Mouse (Mus musculus) lung, embryonic 16.5 days (tissue): ENCODE results near the gene Arhgef33. TPM values are rescaled to one million over a fixed set of nuclear protein-coding genes. Genes with fewer than 3 reads are reported as not detected.
"Not testable (repeated sequence)": the region's sequence is repeated elsewhere in the genome, so short reads cannot be mapped to it uniquely, and the experiment has no call there.

ENCODE experiments used
- ATAC-seq: fragments of 200-750 bp; cut with Nextera tagmentation; 2 replicates; pipeline ENCODE4 v1.8.0; 2017; ENCODE audit warnings: low read depth, mild to moderate bottlenecking, moderate library complexity
- H3K27ac ChIP-seq: fragments of 300-500 bp; sonication (generic); 2 replicates; pipeline ENCODE4 v1.5.1; 2014; ENCODE audit warnings: mild to moderate bottlenecking, control low read depth, low read length
- H3K27me3 ChIP-seq: fragments of 300-500 bp; sonication (generic); 2 replicates; pipeline ENCODE4 v1.6.1; 2014; ENCODE audit warnings: low read depth, low read length, mixed read lengths; ENCODE audit not compliant: control insufficient read depth, insufficient read depth
- H3K36me3 ChIP-seq: fragments of 300-500 bp; sonication (generic); 2 replicates; pipeline ENCODE4 v1.6.1; 2014; ENCODE audit warnings: low read length; ENCODE audit not compliant: control insufficient read depth, insufficient read depth
- H3K4me1 ChIP-seq: fragments of 300-500 bp; sonication (generic); replicated peaks from 2 replicates; pipeline ENCODE4 v1.6.1; 2014; ENCODE audit warnings: low read length, mixed read lengths; ENCODE audit not compliant: control insufficient read depth, insufficient read depth
- H3K4me2 ChIP-seq: fragments of 300-500 bp; sonication (generic); 2 replicates; pipeline ENCODE4 v1.6.1; 2014; ENCODE audit warnings: low read depth, low read length, control low read depth
- H3K4me3 ChIP-seq: fragments of 300-500 bp; sonication (generic); 2 replicates; pipeline ENCODE4 v1.5.1; 2014; ENCODE audit warnings: mild to moderate bottlenecking, low read length, control low read depth
- H3K9ac ChIP-seq: fragments of 300-500 bp; sonication (generic); 2 replicates; pipeline ENCODE4 v1.6.1; 2014; ENCODE audit warnings: low read length, control low read depth
- H3K9me3 ChIP-seq: fragments of 300-500 bp; sonication (generic); 2 replicates; pipeline ENCODE4 v1.6.1; 2016; ENCODE audit warnings: low read length; ENCODE audit not compliant: control insufficient read depth
- WGBS: fragments of 180-500 bp; shearing (Covaris S2); extraction: QIAGEN DNeasy Blood & Tissue Kit; methylation state at CpG from one replicate; pipeline ENCODE4 v1.1.7; 2014; 5-methylcytosine and 5-hydroxymethylcytosine counted together
- polyA plus RNA-seq: library from polyadenylated mRNA; unstranded; fragments of >200 nt; fragmentation: Nextera tagmentation; extraction: Ambion mirVana; gene quantifications from 2 replicates; pipeline ENCODE4 v1.2.1, GENCODE M21; 2015

The Arhgef33 gene
- polyA plus RNA-seq, 1 experiment from 2014 or later, result 1.4 TPM

GRCm38 (mm10) chr17:80368606-80369005 is 61.4 kb downstream of the Arhgef33 start:
- no peak for ATAC-seq
- no peaks in the 10 kb centered on the region for H3K36me3 ChIP-seq

GRCm38 (mm10) chr17:80372989-80373725 is 66.0 kb downstream of the Arhgef33 start, which contains the start of gene Gm10190:
Gm10190 (minus strand) TSS chr17:80373541.
- H3K4me3 ChIP-seq, result peak within 1 kb of the TSS; percentile 57
- no peaks in the 10 kb centered on the region for H3K36me3 ChIP-seq
- peaks cover 7% of the 10 kb centered on the region; the same call in 1 of the 2 replicates for H3K4me1 ChIP-seq
- peak; percentile 100 for ATAC-seq
- H3K27me3 ChIP-seq, result peaks cover 2% of the 10 kb centered on the region; the same call in 1 of the 2 replicates
- H3K4me2 ChIP-seq, result peak within 1 kb of the TSS; percentile 96
- 2% methylated on average over 87 of the region's 102 CpGs for WGBS
- H3K9me3 ChIP-seq, result no peaks in the 10 kb centered on the region
- peak within 1 kb of the TSS; percentile 59 for H3K27ac ChIP-seq
- H3K9ac ChIP-seq, result peak within 1 kb of the TSS; percentile 82

More at GRCm38 (mm10) chr17:80368606-80369005, 61.4 kb downstream of the Arhgef33 start:
- no peak overlapping the region for H3K4me3 ChIP-seq
- H3K4me2 ChIP-seq, result no peak overlapping the region
- no peaks in the 10 kb centered on the region for H3K9me3 ChIP-seq
- no peaks in the 10 kb centered on the region for H3K27me3 ChIP-seq
- H3K9ac ChIP-seq, result no peak overlapping the region
- peaks cover 5% of the 10 kb centered on the region; the same call in 1 of the 2 replicates for H3K4me1 ChIP-seq
- H3K27ac ChIP-seq, result no peak overlapping the region
- WGBS, result 69% methylated on average over 9 of the region's 9 CpGs

GRCm38 (mm10) chr17:80373726-80374096 is 66.5 kb downstream of the Arhgef33 start:
- peak; percentile 70 for ATAC-seq
- Histone ChIP-seq H3K4me1 (peaks cover 7% of the 10 kb centered on the region; the same call in 1 of the 2 replicates), H3K27ac (peak overlapping the region; percentile 59; the same call in 1 of the 2 replicates), H3K36me3 (no peaks in the 10 kb centered on the region), H3K9ac (peak overlapping the region; percentile 82), H3K4me3 (peak overlapping the region; percentile 57), H3K4me2 (peak overlapping the region; percentile 96), H3K9me3 (no peaks in the 10 kb centered on the region), H3K27me3 (peaks cover 2% of the 10 kb centered on the region; the same call in 1 of the 2 replicates)
- 20% methylated on average over 29 of the region's 29 CpGs for WGBS

- not testable (repeated sequence) for H3K4me3 ChIP-seq, H3K9me3 ChIP-seq, ATAC-seq, H3K4me2 ChIP-seq, H3K27ac ChIP-seq, H3K4me1 ChIP-seq, H3K9ac ChIP-seq, H3K36me3 ChIP-seq, H3K27me3 ChIP-seq
Observed at GRCm38 (mm10) chr17:80378386-80378785, 71.2 kb downstream of the Arhgef33 start.

DNA sequence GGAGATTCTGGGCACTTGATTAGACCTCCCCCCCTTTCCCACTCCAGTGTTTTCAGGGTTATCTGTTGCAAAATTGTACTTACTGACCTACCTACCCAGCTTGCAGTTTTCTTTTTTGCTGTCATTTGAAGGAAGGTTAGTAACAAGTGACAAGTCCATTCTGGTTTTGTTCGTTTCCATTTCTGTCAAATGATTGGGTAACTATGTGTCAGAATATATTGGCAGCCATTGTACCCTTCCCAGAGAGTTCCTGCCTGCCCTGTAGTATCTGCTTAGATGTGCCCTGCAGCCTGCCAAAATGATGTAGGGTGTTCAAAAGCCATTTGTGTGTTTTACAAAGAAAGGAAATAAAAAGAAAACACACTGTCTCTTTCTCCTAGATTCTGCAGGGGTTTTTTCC is 78.5 kb downstream of the Arhgef33 start:
- Histone ChIP-seq H3K9me3 (no peaks in the 10 kb centered on the region), H3K4me3 (no peak overlapping the region), H3K9ac (no peak overlapping the region), H3K4me2 (no peak overlapping the region), H3K36me3 (no peaks in the 10 kb centered on the region), H3K4me1 (no peaks in the 10 kb centered on the region), H3K27ac (no peak overlapping the region), H3K27me3 (no peaks in the 10 kb centered on the region)
- 45% methylated on average over 1 of the region's 1 CpGs for WGBS
- no peak for ATAC-seq

DNA sequence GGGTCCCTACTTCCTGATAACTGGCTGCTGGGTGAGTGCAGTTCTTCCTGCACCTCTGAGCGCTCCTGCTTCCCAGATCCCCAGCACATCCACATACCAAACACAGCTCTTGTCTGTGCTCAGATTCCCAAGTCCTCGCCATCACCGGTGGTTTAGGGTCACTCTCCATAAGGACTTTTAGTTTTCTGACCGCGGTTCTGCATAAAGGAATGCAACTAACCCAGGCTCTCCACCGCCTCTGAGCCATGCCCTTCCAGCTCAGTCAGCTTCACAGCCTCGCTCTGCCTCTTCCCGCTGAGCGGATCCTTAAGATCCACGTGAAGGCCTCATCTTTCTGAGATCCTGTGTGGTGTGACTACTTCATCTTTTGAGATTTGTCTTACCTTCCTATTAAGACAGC is 82.8 kb downstream of the Arhgef33 start:
- no peak for ATAC-seq
- H3K27ac ChIP-seq, result no peak overlapping the region
- 67% methylated on average over 10 of the region's 10 CpGs for WGBS
- no peaks in the 10 kb centered on the region for H3K4me1 ChIP-seq
- H3K36me3 ChIP-seq, result no peaks in the 10 kb centered on the region
- H3K4me2 ChIP-seq, result no peak overlapping the region
- H3K9me3 ChIP-seq, result no peaks in the 10 kb centered on the region
- H3K27me3 ChIP-seq, result no peaks in the 10 kb centered on the region
- H3K4me3 ChIP-seq, result no peak overlapping the region
- no peak overlapping the region for H3K9ac ChIP-seq

DNA sequence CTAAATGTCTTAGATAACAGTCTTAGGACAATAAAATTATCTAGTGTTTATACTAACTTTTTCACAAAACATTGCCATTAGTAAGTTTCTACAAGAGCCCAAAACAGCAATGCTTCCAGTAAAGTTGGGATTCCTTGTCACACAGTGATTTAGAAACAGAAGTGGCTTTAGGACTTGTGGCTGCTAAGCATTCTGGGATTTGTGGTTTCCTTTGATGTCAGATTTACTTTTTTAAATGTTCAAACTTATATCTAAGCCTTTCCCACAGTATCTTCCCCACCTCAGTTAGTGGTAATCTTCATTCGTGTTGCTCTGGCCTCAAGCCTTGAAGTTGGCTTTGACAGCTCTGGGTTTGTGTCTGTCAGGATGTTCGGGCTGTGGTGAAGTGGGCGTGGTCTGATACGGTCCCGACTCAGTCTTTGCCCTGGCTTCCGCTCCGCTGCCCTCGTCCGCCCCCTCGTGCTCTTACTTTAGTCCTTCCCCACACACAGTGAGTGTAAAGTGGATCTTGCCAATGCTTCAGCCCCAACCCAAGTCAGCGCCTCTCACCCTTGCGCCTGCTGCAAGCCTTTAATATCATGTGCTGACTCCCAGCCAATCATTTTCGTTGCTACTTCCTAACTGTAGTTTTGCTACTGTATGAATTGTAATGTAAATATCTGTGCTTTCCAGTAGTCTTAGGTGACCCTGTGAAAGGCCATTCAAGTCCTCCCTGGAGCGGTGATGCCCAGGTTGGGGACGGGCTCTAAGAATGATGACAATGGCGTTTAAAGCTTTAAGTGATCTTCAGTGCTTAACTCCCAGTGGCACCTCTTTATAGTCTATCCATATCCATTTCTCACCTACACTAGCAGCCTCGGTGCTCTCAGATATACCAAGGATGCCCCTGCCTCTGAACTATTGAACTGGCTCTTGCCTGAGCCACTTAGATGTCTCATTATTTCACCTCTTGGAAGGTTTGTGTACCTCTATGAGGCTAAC is 84.5 kb downstream of the Arhgef33 start:
- 7% methylated on average over 17 of the region's 17 CpGs for WGBS
- no peaks in the 10 kb centered on the region for H3K36me3 ChIP-seq
- no peaks in the 10 kb centered on the region for H3K27me3 ChIP-seq
- H3K4me3 ChIP-seq, result peak overlapping the region; percentile 48
- no peaks in the 10 kb centered on the region for H3K9me3 ChIP-seq
- H3K4me2 ChIP-seq, result peak overlapping the region; percentile 75
- peak; percentile 96 for ATAC-seq
- H3K9ac ChIP-seq, result peak overlapping the region; percentile 53
- no peaks in the 10 kb centered on the region for H3K4me1 ChIP-seq
- no peak overlapping the region for H3K27ac ChIP-seq

DNA sequence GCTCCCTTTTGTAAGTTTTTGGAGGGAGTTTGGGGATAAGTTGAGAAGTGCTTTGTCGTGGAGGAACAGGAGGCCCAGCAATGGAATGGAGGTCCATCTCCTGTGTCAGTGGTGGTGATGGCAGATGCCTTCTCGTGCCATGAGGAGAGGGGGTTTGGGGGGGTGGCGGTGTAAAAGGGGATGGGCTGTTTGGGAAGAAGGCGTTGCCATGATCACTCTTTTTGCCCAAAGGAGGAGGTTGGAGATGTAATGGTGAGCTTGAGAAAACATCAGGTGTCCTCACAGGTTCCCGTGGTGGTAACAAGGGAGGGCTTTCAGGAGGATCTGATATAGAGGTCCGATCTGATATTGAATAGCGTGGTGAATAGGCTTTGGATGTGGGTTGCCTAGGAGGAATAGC is 91.0 kb downstream of the Arhgef33 start:
- Histone ChIP-seq H3K36me3 (peaks cover 23% of the 10 kb centered on the region), H3K4me3 (no peak overlapping the region), H3K27me3 (no peaks in the 10 kb centered on the region), H3K9me3 (no peaks in the 10 kb centered on the region), H3K4me2 (no peak overlapping the region), H3K4me1 (no peaks in the 10 kb centered on the region), H3K9ac (no peak overlapping the region), H3K27ac (no peak overlapping the region)
- no peak for ATAC-seq
- 94% methylated on average over 7 of the region's 7 CpGs for WGBS

- H3K9ac ChIP-seq, result no peak overlapping the region
- ATAC-seq, result no peak
- H3K36me3 ChIP-seq, result peaks cover 38% of the 10 kb centered on the region
- no peak overlapping the region for H3K27ac ChIP-seq
- no peak overlapping the region for H3K4me3 ChIP-seq
- H3K4me1 ChIP-seq, result no peaks in the 10 kb centered on the region
- H3K9me3 ChIP-seq, result no peaks in the 10 kb centered on the region
- H3K27me3 ChIP-seq, result no peaks in the 10 kb centered on the region
- no peak overlapping the region for H3K4me2 ChIP-seq
- 67% methylated on average over 1 of the region's 1 CpGs for WGBS
Observed at GRCm38 (mm10) chr17:80411182-80411581, 104.0 kb downstream of the Arhgef33 start.
